In the genomic region with DNA sequence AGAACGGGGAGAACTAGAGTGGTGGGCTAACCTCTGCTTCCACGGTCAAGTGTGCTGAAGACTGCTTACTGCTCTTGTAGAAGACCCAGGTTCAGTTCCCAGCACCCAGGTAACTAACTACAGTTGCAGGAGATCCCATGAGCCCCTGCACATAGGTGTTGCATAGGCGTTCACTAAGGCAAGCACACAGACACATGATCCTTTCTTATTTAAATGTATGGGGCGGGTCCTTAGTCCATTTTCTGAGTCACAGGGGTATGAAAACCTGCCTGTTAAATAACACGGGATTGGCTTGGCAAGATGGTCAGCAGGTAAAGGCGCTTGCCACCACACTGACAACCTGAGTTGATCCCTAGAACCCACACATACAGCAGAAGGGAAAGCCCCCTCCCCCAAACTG, we compare ENCODE assay signal across 15 mouse cellular contexts.
"Had no signal": no experiment of that assay in that cellular context is flagged by ENCODE, and none has a peak within 500 bp of the region (broad histone marks: within the 10 kb centered on the region; RNA-seq: fewer than 3 reads in every experiment).

No protein-coding gene starts in this region.

- H3K27me3 ChIP-seq: neural tube, embryonic 15.5 days; stomach, embryonic 15.5 days had no signal

- H3K4me3 ChIP-seq: neural tube, embryonic 15.5 days; stomach, embryonic 15.5 days had no signal

- H3K9me3 ChIP-seq: neural tube, embryonic 15.5 days; stomach, embryonic 15.5 days had no signal

- H3K9ac ChIP-seq: neural tube, embryonic 15.5 days; stomach, embryonic 15.5 days had no signal

- H3K4me2 ChIP-seq: neural tube, embryonic 15.5 days; stomach, embryonic 15.5 days had no signal

- DNase-seq: retina, postnatal 1 day; right cerebral cortex, adult 18-20 months; right cerebral cortex, postnatal 14 days; right cerebral cortex, postnatal 25 days; right cerebral cortex, postnatal 4 days; spleen, adult 18-20 months; thymus, adult 18-20 months; thymus, adult 2 months; thymus, postnatal 14 days; thymus, postnatal 25 days; thymus, postnatal 36 days; thymus, postnatal 4 days had no signal

- H3K36me3 ChIP-seq: stomach, embryonic 15.5 days had no signal

- H3K27ac ChIP-seq: neural tube, embryonic 15.5 days; stomach, embryonic 15.5 days; stomach, postnatal 0 days had no signal
